Mouse (Mus musculus) monocyte, adult 5-6 weeks (primary cell): ENCODE data around the gene Tcf23. TPM values are rescaled to one million over a fixed set of nuclear protein-coding genes. Genes with fewer than 3 reads are reported as not detected.

Experiments used
- ATAC-seq: fragments of 153-309, 156-312 bp; replicated peaks from 2 replicates; pipeline ENCODE4 v1.8.0; 2017; ENCODE audit warnings: mild to moderate bottlenecking; ENCODE audit not compliant: low TSS enrichment, insufficient number of reproducible peaks, severe bottlenecking, poor library complexity, low FRiP score
- total RNA-seq: library from RNA; stranded (forward); fragments of 200-1000, 200-491, 200-594 nt; gene quantifications from 3 replicates; pipeline ENCODE4 v1.2.3, GENCODE M21; 2017

The Tcf23 gene
- total RNA-seq, 1 experiment from 2014 or later: not detected

DNA sequence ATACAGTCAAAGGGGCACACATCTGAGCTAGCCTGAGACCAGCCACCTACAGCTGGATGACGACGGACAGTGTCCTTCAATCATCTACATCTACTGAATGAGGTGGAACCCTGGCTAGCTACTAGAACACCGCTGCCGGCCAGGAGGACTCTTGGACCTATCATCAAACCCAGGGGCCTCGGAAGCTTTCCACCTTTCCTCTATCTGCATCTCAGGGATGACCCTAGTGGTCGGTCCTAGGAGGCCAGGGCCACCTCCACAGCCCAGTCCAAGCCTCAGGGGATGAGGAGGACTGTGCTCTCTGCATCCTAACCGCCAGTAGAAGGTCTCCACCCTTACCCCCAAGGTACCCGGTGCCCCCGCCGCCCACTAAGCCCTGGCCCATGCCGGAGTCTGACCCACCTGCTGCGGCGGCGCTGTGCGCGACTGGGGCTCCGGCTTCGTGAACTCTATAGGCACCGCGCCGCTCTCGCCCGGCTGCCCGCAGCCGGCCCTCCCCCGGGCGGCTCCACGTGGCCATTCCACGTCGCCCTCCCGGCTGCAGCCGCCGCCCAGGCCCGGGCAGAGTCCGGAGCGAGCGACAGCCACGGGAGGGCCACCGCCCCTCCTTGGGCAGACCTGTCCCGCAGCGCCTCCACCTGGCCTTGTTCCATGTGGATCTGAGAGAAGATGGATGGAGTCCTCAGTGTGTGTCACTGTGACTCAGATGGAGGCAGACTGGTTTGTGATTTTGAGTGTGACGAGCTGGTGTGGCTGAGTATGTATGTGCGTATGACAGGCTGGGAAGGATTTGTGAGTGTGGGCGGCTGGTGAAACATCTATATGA is 23.3 kb upstream of the Tcf23 start, which contains the start of gene Cgref1:
TSS of gene Cgref1 (minus strand) at position 636 of the 826 bp plus-strand sequence.
- no peak for ATAC-seq

DNA sequence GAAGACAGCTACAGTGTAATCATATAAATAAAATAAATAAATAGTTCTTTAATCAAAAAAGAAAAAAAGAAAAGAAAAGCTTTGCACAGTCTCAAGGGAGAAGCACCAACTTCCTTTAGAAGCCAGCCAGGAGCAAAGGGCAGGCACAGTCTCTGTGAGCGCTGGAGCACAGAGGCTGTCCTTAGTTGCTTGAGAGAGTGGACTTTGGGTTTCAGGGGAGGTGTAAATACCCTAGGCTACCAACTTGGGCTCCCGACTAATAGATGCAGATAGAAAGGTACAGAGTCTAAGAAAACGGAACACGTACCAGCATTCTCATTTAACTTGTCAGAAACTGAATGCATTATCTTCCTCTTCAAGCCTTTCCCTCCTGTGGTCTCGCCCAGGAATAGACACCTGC is 19.8 kb upstream of the Tcf23 start:
- no peak for ATAC-seq

DNA sequence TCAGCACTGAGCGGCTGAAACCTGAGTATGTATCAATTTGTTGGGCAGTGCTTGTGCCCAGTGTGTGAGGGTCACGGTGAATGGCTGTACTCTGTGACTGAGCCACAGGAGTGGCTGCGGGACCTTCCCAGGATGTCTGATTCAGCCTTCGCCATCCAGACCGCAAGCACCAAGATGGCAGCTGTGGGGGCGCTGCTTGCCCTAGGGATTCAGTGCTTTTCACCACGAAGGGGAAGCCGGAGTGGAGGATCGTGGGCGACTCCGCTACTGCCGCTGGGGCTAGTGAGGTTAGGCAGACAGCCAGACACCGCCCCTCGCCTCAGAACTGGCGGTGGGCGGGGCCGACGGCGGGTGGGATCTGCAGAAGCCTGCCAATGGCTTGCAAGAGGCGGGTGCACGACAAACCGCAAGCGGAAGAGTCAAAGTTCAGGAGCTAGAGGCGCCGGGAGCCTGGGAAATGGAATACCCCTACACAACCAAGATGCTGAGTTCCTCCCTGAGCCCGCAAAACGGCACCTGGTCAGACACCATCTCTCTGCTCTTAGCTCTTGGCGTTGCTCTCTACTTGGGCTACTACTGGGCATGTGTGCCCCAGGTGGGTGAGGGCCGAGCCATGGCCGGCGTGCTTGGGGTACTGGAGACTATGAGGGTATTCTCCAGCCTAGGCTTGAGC is 18.7 kb upstream of the Tcf23 start:
- ATAC-seq: peak; percentile 84

DNA sequence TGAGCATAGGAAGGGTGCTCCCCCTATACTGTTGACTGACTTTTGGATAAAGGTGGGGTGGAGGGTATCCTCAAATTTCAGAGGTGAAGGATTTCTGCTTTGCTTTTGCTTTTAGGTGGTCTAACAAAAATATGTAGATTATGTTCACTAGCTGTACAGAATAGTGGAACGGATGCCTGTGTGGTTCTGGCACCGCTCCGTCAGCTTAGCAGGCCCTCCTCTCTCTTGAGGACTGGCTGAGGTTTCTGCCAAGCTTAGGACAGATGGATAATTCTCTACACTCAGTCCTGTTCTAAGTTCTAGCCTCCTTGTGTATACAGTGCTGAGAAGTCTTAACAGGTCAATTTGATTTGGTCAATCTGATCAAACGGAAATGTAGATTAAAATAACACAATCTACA is 18.0 kb upstream of the Tcf23 start:
- no peak for ATAC-seq

DNA sequence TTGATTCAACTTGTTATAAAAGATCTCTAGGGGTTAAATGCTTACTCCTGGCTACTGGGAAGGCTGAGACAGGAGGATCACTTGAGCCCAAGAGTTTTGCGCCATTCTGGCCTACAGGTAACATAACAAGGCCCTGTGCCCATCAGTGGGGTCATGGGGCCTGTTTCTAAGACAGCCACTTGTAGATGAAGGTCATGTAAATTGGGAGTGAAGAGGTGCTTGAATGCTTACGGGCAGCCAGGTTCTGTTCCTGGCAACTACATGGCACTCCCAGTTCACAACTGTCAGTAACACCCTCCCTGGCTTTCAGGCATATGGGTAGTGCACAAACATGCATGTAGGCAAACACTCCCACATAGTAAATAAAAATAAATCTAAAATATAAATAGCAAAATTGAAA is 17.5 kb upstream of the Tcf23 start:
- ATAC-seq: no peak

DNA sequence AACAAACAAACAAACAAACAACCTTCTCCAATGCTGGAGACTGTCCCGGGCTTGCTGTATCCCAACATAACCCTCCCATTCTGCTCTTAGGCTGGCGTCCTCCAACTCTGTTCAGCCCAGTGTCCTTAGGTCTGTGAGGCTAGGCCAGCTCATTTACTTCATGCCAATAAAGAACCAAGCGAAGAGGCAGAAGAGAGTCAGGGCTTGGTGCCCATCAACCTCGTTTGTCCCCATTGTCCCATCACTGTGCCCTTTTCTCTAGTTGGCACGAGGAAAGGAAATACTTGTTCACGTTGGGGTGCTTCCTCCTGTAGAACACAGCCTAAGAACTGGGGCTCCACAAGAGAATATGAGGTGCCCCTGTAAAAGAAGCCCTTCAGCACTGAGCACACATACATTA is 16.8 kb upstream of the Tcf23 start:
- no peak for ATAC-seq

DNA sequence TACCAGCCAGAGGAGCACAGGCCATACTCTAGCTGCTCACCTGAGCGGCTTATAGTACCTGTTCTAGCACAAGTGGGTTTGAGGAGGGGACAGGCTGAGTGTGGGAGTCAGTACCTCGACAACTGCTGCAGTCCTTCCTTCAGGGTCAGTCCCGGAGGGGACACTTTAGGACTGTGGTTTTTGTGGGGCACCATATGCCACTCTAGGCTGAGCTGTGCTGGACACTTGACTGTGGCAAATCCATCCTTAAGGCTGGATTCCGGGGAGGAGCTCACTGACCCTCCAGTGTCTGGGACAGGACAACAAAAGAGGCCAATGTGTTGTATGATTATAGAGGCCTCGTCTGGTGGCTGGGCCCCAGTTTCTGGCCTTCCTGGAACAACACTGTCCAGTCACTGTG is 15.9 kb upstream of the Tcf23 start:
- no peak for ATAC-seq

DNA sequence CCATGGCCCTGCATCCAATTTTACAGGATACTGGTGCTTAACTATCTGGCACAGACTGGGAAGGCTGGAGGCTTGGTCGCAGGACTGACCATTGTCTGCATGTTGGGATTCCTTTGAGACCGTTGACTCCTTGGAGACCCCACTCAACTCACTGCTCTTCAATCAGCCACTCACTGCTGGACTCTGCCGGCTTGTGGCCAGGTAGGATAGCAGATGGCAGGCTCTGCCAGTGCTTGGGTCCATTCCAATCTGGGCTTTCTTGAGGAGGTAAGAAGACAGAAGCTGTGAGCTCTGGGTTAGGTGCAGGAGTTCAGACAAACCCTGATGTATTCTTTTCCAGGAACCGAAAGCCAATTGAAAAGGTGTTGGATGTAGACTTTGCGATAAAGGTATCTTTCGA is 14.4 kb upstream of the Tcf23 start:
- ATAC-seq: no peak

DNA sequence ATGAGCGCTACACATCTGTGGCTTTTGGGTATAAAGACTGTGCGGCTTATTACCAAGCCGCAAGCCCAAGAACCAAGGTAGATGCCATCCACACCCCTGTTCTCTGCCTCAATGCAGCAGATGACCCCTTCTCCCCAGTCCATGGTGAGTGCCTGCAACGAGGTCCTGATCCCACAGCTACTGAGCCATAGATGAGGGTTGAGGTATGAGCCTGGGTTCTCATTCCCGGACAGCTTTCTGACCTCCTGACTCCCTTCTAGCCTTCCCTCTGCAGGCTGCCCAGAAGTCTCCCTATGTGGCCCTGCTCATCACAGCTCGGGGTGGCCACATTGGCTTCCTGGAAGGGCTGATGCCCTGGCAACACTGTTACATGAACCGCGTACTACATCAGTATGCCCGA is 13.9 kb upstream of the Tcf23 start:
- ATAC-seq: no peak

DNA sequence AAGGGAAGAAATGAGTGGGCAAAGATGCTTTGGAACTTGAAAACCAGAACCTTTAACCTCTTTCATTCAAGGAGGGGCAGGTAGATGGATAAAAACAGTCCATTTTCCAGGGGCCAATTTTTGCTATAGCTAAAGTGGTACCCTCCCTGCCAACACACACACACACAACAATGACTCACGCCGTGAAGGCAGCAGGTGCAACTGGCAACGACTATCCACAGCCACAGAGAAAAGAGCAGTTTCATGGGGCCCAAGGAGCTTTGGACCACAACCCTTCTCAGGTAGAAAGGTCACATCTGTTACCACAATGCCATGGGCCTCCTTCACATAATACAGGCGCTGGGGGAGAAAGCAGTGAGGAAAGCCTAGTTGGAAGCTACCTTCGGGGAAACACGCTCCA is 12.7 kb upstream of the Tcf23 start:
- ATAC-seq: no peak

DNA sequence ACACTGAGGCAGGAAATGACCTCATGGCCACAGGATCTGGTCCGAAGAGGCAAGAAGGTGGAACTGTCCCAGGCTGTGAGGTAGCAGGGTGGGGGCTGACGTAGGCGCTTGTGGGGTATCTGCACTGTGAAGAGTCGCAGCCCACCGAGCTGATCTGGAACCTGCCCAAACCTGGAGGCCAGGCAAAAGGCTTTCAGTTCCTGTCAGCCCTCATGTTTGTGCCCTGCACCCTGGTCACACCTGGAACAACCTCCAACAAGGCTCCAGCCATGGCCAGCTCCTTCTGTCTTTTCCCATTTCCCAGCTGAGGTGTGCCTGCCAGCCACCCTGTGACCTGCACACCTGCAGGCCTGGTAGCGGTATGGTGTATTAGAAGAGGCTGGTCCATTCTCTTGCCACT is 10.6 kb upstream of the Tcf23 start:
- no peak for ATAC-seq

DNA sequence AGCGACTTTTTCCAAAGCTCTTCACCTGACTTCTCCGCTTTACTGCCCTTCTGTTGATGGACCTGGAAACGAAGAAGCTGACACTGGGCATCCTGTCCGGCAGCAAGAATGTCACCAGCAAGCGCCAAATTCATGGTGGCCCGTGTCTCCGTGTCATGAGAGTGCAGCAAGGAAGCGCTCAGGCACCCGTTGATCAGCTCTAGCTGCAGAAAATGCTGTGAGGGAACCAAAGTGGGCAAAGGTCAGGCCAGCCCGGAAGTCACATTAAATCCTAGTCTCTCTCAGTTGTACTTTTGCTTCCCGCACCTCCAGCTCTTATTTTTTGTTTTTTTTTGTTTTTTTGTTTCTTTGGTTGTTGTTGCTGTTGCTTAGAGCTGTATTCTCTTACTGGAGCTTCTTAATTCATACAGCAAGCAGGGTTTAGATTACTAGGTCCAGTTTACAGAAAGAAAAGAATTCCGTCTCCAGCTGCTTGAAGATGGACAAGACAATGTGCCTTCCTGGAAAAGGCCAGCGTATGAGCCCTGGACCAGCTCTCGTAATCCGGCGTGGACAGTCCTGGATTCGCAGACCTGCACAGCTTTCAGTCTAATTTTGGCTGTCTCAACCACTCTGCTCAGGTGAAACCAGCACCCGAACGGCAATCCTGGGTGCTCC is 9.1 kb upstream of the Tcf23 start:
- no peak for ATAC-seq

DNA sequence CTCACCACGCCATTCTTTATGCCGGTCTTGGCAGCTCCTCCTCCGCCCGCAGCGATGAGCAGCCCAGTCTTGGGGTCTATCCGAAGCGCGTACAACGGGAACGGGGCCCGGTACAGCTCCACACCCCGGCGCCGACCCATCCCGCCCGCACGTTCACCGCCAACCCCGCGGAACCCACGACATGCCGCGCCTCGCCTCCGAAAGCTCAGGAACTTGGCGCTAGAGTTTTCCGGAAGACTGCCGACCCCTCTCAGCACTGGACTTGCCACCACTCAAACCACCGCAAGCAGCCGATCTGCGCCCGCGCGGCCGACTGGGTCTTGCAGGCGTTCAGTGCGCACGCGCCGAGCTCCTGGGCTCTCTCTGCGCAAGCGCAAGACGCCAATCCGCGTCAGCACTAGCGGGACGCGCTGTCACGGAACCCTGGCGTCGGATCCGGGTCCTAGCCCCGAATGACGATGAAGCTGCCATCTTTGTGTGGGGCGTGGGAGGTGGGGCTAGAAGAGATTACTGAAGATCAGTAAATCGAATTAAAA is 8.4 kb upstream of the Tcf23 start, which contains the start of gene Preb:
TSS of gene Preb (minus strand) at position 396 of the 536 bp plus-strand sequence.
- peak; percentile 78 for ATAC-seq

DNA sequence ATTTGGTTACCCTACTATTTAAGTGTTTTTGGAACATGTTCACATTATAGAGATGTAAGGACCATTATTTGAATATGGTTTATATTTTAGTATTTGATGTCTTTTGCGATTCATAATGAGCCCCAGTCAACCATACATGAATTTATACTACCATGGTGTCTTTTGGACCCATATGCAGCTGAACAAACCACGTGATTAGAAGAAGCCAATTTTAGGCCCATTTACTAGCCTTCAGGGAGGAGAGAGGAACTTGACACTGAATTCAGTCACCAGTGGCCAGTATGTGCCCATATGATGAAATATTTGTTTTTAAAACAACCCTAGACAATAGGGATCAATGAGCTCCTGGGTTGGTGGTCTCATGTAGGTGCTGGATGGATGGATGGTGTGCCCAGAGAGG is 7.6 kb upstream of the Tcf23 start:
- 0 out of 2 replicates have a peak, but pooled peaks have one; percentile 15 for ATAC-seq

DNA sequence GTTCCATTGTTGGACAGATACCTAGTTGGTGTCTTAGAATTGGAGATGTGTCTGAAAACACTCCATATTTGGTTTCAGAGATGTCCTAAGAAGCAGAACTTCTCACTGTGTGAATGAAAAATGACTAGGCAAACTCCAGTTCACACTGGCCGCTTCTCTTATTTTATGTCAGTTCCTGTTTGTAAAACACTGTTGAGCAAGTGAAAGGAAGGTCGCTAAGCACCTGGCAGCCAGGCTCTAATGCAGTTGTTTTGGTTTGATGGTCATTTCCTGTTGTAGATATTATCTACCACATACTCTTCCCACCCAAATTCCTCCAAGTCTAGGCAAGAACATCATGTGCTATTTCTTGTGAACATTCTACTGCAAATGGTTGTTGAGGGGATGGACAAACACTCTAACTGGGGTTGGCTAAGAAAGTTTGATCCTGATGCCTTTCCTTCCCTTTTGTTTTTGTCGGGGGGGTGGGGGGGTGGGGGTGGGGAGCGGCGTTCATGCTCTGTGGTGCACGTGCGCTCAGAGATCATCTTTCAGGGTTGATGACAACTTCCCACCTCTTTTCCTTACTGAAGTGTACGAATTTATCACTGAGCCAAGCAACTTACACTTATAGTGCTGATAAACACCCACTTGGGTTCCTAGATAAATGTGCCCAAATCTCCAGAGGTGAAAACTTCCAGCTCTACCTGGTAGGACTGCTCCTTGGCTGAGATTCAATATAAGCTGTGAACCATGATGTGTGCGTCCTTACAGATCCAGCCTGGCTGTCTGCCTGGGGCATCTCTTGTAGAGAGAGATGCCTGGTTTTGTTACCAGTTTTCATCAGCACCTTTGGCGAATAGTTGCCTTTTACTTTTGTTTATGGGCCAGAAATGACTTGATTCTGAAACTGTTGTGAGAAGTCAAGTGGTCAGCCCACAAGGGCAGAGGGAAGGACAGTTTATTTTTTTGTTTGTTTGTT is 6.6 kb upstream of the Tcf23 start:
- peak; percentile 59 for ATAC-seq

DNA sequence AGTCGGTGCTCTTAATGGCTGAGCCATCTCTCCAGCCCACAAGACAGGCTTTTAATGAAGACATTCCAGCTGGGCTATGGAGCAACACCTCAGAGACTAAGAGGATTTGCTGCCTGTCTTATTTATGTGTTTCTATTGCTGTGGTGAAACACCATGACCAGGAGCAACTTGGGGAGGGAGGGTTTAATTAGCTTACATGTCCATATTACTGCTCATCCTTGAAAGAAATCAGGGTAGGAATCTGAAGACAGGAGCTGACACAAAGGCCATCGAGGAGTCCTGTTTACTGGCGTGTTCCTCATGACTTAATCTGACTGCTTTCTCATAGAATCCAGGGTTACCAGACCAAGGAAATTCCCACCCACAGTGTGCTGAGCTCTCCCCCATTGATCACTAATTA is 4.5 kb upstream of the Tcf23 start:
- ATAC-seq: no peak

DNA sequence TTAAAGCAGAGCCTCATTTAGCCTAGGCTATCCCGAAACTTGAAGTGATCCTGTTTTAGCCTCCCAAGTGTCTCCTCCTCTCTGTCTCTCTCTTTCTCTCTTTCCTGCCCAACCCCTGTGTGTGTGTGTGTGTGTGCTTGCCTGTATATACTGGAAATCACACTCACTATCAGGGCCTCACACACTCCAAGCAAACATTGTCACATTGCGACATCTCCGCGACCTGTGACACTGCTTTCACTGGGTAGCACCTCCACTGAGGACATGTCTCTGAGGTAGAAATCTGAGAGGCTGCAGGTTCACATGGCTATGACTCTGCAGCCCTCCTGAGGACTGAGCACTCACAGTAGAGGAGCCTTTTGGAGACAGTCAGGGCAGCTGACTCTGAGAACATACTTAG is 2.3 kb upstream of the Tcf23 start:
- ATAC-seq: no peak

DNA sequence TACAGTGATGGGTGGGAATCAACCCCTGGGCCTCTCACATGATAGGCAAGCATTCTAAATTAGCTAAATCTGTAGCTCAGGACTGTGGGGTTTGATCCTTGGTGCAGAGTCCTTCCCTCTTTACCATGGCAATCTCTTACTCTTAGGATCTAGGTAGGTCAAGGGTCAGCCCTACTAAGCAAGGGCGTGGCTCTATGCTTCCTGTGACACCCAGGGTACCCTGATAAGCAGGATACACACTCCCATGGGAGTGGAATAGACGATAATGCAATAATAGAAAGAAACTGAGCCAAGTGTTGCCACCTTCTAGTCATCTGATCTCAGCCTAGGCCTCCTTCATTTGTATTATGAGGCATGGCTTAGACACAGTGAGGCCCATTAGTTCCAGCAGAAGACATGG is 978 bp downstream of the Tcf23 start:
- ATAC-seq: no peak
